Mouse (Mus musculus) v-Abl transformed pro-B cells (cell line): ENCODE data around the gene Olfr1128.
"Not testable (repeated sequence)": the region's sequence is repeated elsewhere in the genome, so short reads cannot be mapped to it uniquely, and the experiment has no call there.

Experiments
- in situ Hi-C, 2 experiments: fragments of 400-800 bp; cut with MboI; formaldehyde crosslinking; loops; one replicate each; pipeline ENCODE4 v1.15.1; 2025; ENCODE audit not compliant: unreplicated experiment in 2 of 2

Olfr1128 gene

DNA sequence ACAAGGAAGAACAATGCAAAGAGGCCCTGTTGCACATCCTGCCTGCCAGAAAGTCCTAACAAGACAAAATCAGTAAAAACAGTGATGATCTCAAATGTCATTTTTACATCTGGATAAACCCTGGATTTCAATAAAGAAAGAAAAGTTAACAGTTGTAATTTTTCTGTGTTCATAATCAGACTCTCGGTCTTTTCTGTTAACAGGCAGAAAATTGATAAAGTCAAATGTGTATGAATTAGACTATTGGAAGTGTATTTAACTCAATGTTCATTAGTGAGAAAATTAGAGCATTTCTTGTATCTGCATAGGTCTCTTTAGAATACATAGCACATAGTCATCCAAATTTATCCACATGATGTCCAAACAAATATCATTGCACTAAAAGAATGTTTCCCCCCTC, at the start of gene Olfr1128:
Gene Olfr1128 (minus strand): TSS at position 101 of the 400 bp plus-strand sequence.
- in situ Hi-C loops = no loop called here

DNA sequence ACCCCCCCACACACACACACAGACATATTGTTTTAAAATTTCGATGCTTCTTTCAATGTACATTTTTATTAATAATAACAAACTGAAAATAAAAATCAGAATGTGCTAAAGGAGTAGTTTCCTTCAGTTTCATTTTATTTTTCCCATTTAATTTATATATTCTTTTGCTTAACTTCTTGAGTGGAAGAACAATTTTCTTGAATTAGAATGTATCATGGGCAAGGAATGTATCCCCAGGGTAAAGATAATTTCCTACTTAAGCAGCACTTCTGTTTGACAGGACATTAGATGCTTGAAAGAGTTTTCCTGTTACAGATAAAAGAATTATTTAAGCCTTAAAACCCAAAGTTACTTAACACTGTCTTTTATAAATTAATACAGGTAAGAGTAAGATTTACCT, 28.3 kb upstream of the Olfr1128 start, which contains the start of gene Olfr1129:
Gene Olfr1129 (plus strand): TSS at position 301 of the 400 bp plus-strand sequence.
- in situ Hi-C loops = not testable (repeated sequence)

DNA sequence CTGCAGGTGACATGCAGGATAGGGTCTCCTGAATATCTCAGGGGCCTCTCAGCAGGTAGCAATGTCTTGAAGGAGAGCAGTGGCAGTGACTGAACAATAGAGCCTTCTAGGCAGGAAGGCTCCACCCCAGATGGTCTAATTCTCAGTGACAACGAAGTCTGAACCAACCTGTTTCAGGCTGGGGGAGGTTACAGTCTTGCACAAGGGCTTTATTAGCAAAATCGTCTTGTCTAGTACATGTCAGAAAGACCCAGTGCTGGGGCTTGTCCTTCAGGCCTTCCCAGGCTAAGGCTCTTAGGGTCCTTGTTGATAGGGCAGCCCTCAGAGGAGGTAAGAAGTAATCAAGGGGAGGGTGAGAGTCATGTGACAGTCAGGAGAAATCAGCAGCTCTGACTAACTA, 10.5 kb downstream of the Olfr1128 start:
- in situ Hi-C loops = no loop called here

DNA sequence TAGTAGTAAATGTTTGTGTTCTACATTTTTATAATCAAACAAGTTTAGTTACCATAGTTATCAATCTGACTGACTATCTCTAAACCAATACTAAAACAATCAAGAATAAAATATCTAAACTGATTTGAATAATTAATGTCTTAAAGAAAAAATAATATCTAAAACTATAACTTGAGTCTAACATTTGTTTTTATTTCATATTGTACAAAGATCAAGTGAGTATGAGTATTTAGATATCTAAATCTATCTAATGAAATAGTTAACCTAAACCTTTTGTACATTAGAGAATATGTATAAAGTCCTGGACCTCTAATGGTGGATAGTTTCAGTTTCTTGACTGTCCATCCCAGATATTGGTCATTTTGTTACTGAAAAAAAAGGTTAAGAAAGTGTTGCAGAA, 13.8 kb downstream of the Olfr1128 start, which contains the start of gene Olfr153:
Gene Olfr153 (plus strand): TSS at position 301 of the 400 bp plus-strand sequence.
- in situ Hi-C loops = no loop called here

DNA sequence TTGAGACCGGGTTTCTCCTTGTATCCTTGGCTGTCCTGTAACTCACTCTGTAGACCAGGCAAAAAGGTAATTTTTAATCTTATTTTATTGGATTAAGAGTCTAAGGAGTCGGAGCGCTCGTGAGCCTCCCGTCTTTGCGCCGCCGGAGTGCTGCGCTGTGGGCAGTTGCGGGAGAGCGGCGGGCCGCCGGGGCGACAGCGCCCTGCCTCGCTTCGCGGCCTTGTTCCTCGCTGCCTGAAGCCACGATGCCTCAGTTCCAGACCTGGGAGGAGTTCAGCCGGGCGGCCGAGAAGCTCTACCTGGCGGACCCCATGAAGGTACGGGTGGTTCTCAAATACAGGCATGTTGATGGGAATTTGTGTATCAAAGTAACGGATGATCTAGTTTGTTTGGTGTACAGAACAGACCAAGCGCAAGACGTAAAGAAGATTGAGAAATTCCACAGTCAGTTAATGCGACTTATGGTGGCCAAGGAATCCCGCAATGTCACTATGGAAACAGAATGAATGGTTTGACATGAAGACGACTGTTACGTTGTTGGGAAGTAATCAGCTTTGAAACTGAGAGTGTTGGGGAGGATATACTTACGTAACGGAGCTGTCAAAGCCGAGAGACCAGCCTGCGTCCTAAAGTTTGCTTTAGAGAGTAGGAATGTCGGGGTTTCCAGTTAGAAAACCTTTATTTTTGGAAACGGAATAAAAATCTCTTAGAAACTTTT, 19.3 kb downstream of the Olfr1128 start:
- in situ Hi-C loops = not testable (repeated sequence)

DNA sequence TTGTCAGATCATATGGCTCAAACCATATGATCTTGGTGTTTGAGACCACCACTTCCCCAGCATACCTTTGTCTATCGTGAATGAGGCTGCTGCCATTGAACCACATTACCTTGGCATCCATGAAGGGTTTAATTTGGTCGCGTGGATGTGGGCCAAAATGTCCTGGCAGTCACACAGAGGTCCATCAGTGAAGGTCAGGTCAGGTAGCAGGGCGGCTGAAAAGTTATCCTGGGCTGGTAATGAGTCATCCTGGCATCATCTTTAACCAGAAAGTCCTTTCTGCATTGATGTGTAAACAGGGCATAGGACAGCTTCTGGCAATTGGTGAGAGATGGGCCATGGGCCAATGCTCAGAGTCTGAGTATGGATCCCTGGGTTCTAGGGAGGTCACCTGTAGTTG, 24.7 kb downstream of the Olfr1128 start:
- in situ Hi-C loops = no loop called here

DNA sequence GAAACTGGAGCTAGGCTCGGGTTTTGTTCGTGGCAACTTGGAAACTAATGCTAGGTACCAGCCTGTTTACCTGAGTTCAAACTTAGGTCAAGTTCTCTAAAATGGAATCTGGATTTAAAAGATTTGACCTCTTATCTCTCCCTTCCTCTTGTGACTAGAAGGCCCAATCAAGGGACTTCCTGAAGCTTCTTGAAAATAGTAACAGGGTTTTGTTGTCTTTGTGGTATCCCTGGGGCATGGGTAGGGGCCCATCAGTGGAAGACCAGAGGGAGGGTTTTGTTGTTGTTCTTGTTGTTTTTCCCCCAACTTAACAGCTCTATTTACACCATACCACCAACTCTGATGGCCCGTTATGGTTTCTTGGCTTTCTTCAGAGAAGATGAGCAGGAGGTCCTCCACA, 28.8 kb downstream of the Olfr1128 start:
- in situ Hi-C loops = no loop called here

DNA sequence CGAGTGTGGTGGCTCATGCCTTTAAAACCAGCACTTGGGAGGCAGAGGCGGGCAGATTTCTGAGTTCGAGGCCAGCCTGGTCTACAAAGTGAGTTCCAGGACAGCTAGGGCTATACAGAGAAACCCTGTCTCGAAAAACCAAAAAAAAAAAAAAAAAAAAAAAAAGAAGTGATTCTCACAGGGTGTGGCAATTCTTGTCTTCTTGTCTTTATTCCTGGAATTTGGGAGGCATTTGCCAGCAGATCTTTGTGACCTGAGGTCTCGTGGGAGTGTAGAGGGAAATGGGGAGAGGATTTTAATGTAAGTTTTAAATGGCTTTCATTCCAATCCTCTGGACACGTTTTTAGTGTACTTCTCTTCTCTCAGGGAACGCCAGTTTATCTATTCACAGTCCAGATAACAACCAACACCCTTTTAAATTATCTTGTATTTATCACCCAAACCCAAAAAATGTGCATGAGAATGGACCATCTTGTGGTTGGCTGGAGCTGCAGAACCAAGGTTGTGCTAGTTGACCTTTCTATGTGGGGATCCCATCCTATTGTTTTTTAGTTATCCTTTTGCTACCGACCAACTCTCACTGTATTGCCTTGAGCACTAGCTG, 29.8 kb downstream of the Olfr1128 start:
- in situ Hi-C loops = no loop called here

DNA sequence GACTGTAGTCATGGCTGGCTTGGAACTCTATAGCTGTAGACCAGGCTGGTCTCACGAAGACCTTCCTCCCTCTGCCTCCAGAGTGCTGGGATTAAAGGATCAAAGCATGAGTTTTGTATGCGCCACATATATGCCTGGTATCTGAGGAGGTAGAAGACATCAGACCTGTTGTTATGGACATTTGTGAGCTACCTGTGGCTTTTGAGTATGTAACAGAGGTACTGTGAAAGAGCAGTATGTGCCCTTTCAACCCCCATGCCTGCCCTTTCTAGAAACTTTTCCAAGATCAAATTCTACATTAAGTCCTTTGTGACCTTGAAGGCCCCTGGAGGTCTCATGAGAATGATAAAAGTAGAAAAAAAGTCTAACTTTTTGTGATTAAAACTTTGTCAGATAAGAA, 30.3 kb downstream of the Olfr1128 start:
- in situ Hi-C loops = no loop called here

DNA sequence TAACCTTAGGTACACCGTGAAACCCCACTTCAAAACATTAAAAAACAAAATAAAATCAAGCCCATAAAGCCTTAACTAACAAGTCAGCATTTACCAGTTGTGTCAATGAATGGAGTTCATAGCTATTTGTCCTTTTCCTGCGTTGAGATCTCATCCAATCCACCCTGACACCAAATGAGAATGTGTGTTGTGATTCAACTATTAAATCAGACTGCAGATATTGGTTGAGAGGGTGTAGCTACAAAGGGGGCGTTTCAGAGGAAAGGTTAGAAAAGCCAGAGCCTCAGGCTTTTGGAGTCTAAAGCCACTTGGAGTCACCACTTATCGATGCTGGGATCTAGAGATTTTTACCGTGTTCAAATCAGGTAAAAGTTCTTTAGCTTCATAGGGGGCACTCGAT, 39.1 kb downstream of the Olfr1128 start, which contains the start of gene Pramel6:
Gene Pramel6 (plus strand): TSS at position 301 of the 400 bp plus-strand sequence.
- in situ Hi-C loops = no loop called here

DNA sequence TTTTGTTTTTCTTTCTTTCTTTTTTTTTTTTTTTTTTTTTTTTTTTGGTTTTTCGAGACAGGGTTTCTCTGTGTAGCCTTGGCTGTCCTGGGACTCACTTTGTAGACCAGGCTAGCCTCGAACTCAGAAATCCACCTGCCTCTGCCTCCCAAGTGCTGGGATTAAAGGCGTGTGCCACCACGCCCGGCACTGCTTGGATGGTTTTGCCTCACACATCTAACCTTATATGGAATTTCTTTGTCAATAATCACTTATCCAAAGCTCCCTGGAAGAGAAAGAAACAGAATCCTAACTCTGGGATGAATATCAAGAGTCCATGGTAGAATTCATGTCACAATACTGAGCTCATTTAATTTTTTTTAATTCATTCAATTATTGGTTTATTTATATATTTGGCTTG, 48.3 kb downstream of the Olfr1128 start, which contains the start of gene Pramel7:
Gene Pramel7 (minus strand): TSS at position 101 of the 400 bp plus-strand sequence.
- in situ Hi-C loops = not testable (repeated sequence)
